Mouse (Mus musculus): ENCODE results near the gene Dph5. TPM values are rescaled to one million over a fixed set of nuclear protein-coding genes. Genes with fewer than 3 reads are reported as not detected.

Dph5 gene
- polyA plus RNA-seq, 1 experiment: 10.2 TPM

GRCm38 (mm10) chr3:115936734-115937599 is 49.3 kb downstream of the Dph5 start:
- H3K4me3 ChIP-seq (ENCODE audit: extremely low read depth, insufficient read depth, insufficient read length): no peak overlapping the region
- 58% methylated on average over 4 of the region's 4 CpGs for WGBS
- TF ChIP-seq CTCF (IDR thresholded peaks at IDR 0.05; ENCODE audit: extremely low read depth, insufficient read depth, insufficient read length, insufficient replicate concordance) (peak; percentile 60; the same call in 1 of the 2 replicates), POLR2A (IDR thresholded peaks at IDR 0.05; ENCODE audit: low read depth, low read length) (no peak)
- H3K27me3 ChIP-seq (ENCODE audit: control insufficient read depth, insufficient read depth, low read length): no peaks in the 10 kb centered on the region
- no peaks in the 10 kb centered on the region for H3K4me1 ChIP-seq (ENCODE audit: control insufficient read depth, insufficient read depth, insufficient read length)
- peaks cover 4% of the 10 kb centered on the region for H3K36me3 ChIP-seq (ENCODE audit: control insufficient read depth, insufficient read depth, low read length)
- no peak overlapping the region for H3K27ac ChIP-seq (ENCODE audit: insufficient read depth, low read length)
- peak; percentile 52 to 68 for DNase-seq (ENCODE audit: low read depth in 1 of 2, low spot score in 2 of 2)

- Histone ChIP-seq H3K4me1 (ENCODE audit: control insufficient read depth, insufficient read depth, insufficient read length) (no peaks in the 10 kb centered on the region), H3K27ac (ENCODE audit: insufficient read depth, low read length) (no peak overlapping the region), H3K36me3 (ENCODE audit: control insufficient read depth, insufficient read depth, low read length) (peaks cover 8% of the 10 kb centered on the region), H3K4me3 (ENCODE audit: extremely low read depth, insufficient read depth, insufficient read length) (no peak overlapping the region), H3K27me3 (ENCODE audit: control insufficient read depth, insufficient read depth, low read length) (no peaks in the 10 kb centered on the region)
- 91% methylated on average over 10 of the region's 10 CpGs for WGBS
- TF ChIP-seq CTCF (IDR thresholded peaks at IDR 0.05; ENCODE audit: extremely low read depth, insufficient read depth, insufficient read length, insufficient replicate concordance) (no peak), POLR2A (IDR thresholded peaks at IDR 0.05; ENCODE audit: low read depth, low read length) (no peak)
- no peak for DNase-seq (ENCODE audit: low read depth in 1 of 2, low spot score in 2 of 2)
Measured at GRCm38 (mm10) chr3:115937807-115938206, 50.2 kb downstream of the Dph5 start.

- H3K4me3 ChIP-seq (ENCODE audit: extremely low read depth, insufficient read depth, insufficient read length): no peak overlapping the region
- no peaks in the 10 kb centered on the region; the same call in 1 of the 2 replicates for H3K4me1 ChIP-seq (ENCODE audit: control insufficient read depth, insufficient read depth, insufficient read length)
- WGBS: 79% methylated on average over 4 of the region's 4 CpGs
- TF ChIP-seq CTCF (IDR thresholded peaks at IDR 0.05; ENCODE audit: extremely low read depth, insufficient read depth, insufficient read length, insufficient replicate concordance) (no peak), POLR2A (IDR thresholded peaks at IDR 0.05; ENCODE audit: low read depth, low read length) (no peak)
- H3K27me3 ChIP-seq (ENCODE audit: control insufficient read depth, insufficient read depth, low read length): no peaks in the 10 kb centered on the region
- no peak overlapping the region for H3K27ac ChIP-seq (ENCODE audit: insufficient read depth, low read length)
- DNase-seq (ENCODE audit: low read depth in 1 of 2, low spot score in 2 of 2): no peak
- peaks cover 14% of the 10 kb centered on the region for H3K36me3 ChIP-seq (ENCODE audit: control insufficient read depth, insufficient read depth, low read length)
Measured at GRCm38 (mm10) chr3:115940510-115940909, 52.9 kb downstream of the Dph5 start.

GRCm38 (mm10) chr3:115941464-115941863 is 53.8 kb downstream of the Dph5 start:
- TF ChIP-seq POLR2A (IDR thresholded peaks at IDR 0.05; ENCODE audit: low read depth, low read length): no peak
- no peak for TF ChIP-seq CTCF (IDR thresholded peaks at IDR 0.05; ENCODE audit: extremely low read depth, insufficient read depth, insufficient read length, insufficient replicate concordance)
- no peak for DNase-seq (ENCODE audit: low read depth in 1 of 2, low spot score in 2 of 2)
- H3K27ac ChIP-seq (ENCODE audit: insufficient read depth, low read length): no peak overlapping the region
- no peak overlapping the region for H3K4me3 ChIP-seq (ENCODE audit: extremely low read depth, insufficient read depth, insufficient read length)
- peaks cover 18% of the 10 kb centered on the region for H3K36me3 ChIP-seq (ENCODE audit: control insufficient read depth, insufficient read depth, low read length)
- no peaks in the 10 kb centered on the region for H3K27me3 ChIP-seq (ENCODE audit: control insufficient read depth, insufficient read depth, low read length)
- WGBS: 94% methylated on average over 8 of the region's 8 CpGs
- no peaks in the 10 kb centered on the region; the same call in 1 of the 2 replicates for H3K4me1 ChIP-seq (ENCODE audit: control insufficient read depth, insufficient read depth, insufficient read length)

- H3K27ac ChIP-seq (ENCODE audit: insufficient read depth, low read length): no peak overlapping the region
- no peak overlapping the region for H3K4me3 ChIP-seq (ENCODE audit: extremely low read depth, insufficient read depth, insufficient read length)
- H3K4me1 ChIP-seq (ENCODE audit: control insufficient read depth, insufficient read depth, insufficient read length): no peaks in the 10 kb centered on the region; the same call in 1 of the 2 replicates
- TF ChIP-seq POLR2A (IDR thresholded peaks at IDR 0.05; ENCODE audit: low read depth, low read length) (no peak), CTCF (IDR thresholded peaks at IDR 0.05; ENCODE audit: extremely low read depth, insufficient read depth, insufficient read length, insufficient replicate concordance) (no peak)
- no peaks in the 10 kb centered on the region for H3K27me3 ChIP-seq (ENCODE audit: control insufficient read depth, insufficient read depth, low read length)
- peaks cover 21% of the 10 kb centered on the region for H3K36me3 ChIP-seq (ENCODE audit: control insufficient read depth, insufficient read depth, low read length)
- DNase-seq (ENCODE audit: low read depth in 1 of 2, low spot score in 2 of 2): no peak
- 85% methylated on average over 6 of the region's 6 CpGs for WGBS
Measured at GRCm38 (mm10) chr3:115944376-115944775, 56.7 kb downstream of the Dph5 start.

GRCm38 (mm10) chr3:115946272-115946671 is 58.6 kb downstream of the Dph5 start:
- no peak for TF ChIP-seq CTCF (IDR thresholded peaks at IDR 0.05; ENCODE audit: extremely low read depth, insufficient read depth, insufficient read length, insufficient replicate concordance)
- no peak for TF ChIP-seq POLR2A (IDR thresholded peaks at IDR 0.05; ENCODE audit: low read depth, low read length)
- Histone ChIP-seq H3K36me3 (ENCODE audit: control insufficient read depth, insufficient read depth, low read length) (peaks cover 29% of the 10 kb centered on the region), H3K27me3 (ENCODE audit: control insufficient read depth, insufficient read depth, low read length) (no peaks in the 10 kb centered on the region), H3K4me3 (ENCODE audit: extremely low read depth, insufficient read depth, insufficient read length) (no peak overlapping the region), H3K27ac (ENCODE audit: insufficient read depth, low read length) (no peak overlapping the region), H3K4me1 (ENCODE audit: control insufficient read depth, insufficient read depth, insufficient read length) (no peaks in the 10 kb centered on the region; the same call in 1 of the 2 replicates)
- WGBS: 96% methylated on average over 8 of the region's 8 CpGs
- no peak for DNase-seq (ENCODE audit: low read depth in 1 of 2, low spot score in 2 of 2)

Measured in spleen, adult 2 months (tissue).